In the genomic region with DNA sequence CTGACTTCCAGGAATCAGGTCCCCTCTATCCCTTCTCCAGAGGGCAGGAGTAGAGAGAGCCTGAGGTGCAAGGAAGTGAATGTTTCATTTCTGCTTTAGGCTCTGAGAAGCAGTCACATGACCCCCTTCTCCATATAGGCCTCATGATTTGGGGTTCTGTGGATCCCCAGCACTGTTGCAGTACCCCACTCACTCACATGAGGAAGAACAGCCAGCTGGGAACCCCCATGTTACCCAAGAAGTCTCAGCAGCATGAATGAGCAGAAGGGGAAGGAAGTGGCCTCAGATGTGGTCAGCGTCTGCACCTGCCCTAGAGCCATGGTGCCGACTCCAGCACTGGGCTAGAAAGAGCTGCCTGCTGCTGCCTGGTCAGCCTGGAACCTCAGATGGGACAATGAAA, we compare ENCODE assay signal across 9 mouse cellular contexts. TPM values are rescaled to one million over a fixed set of nuclear protein-coding genes. Genes with fewer than 3 reads are reported as not detected.
DNase-seq lines count a peak whose midpoint lies in the region; ATAC-seq lines count a peak whose summit lies in the region.
"Had no signal": no experiment of that assay in that cellular context is flagged by ENCODE, and none has a peak within 500 bp of the region (broad histone marks: within the 10 kb centered on the region; RNA-seq: fewer than 3 reads in every experiment).

No protein-coding gene starts in this region.

- no peak overlapping the region for H3K4me3 ChIP-seq in heart, embryonic 14.5 days (ENCODE audit: control insufficient read depth in 1 of 2, insufficient read depth in 1 of 2, low read depth in 1 of 2, low read length in 2 of 2)
- no peak overlapping the region for H3K4me3 ChIP-seq in lung, embryonic 15.5 days
- H3K4me3 ChIP-seq: neural tube, embryonic 12.5 days had no signal

- peaks cover 32 to 39% of the 10 kb centered on the region in 2 experiments for H3K4me1 ChIP-seq in heart, embryonic 14.5 days (ENCODE audit: control insufficient read depth in 2 of 2, insufficient read depth in 2 of 2, low read length in 2 of 2)
- peaks cover 54% of the 10 kb centered on the region for H3K4me1 ChIP-seq in lung, embryonic 15.5 days

- peaks cover 43% of the 10 kb centered on the region for H3K36me3 ChIP-seq in heart, embryonic 14.5 days (ENCODE audit: control insufficient read depth, insufficient read depth, low read length)
- H3K36me3 ChIP-seq in lung, embryonic 15.5 days: peaks cover 25% of the 10 kb centered on the region

- H3K4me2 ChIP-seq in heart, embryonic 14.5 days (ENCODE audit: low read length): no peak overlapping the region
- H3K4me2 ChIP-seq in lung, embryonic 15.5 days: no peak overlapping the region

- H3K9ac ChIP-seq in heart, embryonic 14.5 days (ENCODE audit: low read length): peak overlapping the region; percentile 3; the same call in 1 of the 2 replicates
- H3K9ac ChIP-seq in lung, embryonic 15.5 days: 0 out of 2 replicates have a peak overlapping the region, but pooled peaks have one; percentile 13
- H3K9ac ChIP-seq: neural tube, embryonic 12.5 days had no signal

- H3K27ac ChIP-seq in heart, embryonic 14.5 days (replicated peaks in 1 of 2; ENCODE audit: control insufficient read depth in 1 of 2, insufficient read depth in 1 of 2, low read depth in 2 of 2, low read length in 2 of 2): no peak overlapping the region
- H3K27ac ChIP-seq in lung, embryonic 15.5 days: peak overlapping the region; percentile 76; the same call in 1 of the 2 replicates

- no peaks in the 10 kb centered on the region for H3K9me3 ChIP-seq in heart, embryonic 14.5 days (ENCODE audit: control insufficient read depth, low read length)
- no peaks in the 10 kb centered on the region for H3K9me3 ChIP-seq in lung, embryonic 15.5 days
- H3K9me3 ChIP-seq: neural tube, embryonic 12.5 days had no signal

- no peak for ATAC-seq in heart, embryonic 14.5 days (ENCODE audit: insufficient number of reproducible peaks, insufficient read depth, low FRiP score, low read depth)
- ATAC-seq in lung, embryonic 15.5 days (ENCODE audit: borderline replicate concordance, extremely low read depth, low FRiP score, low TSS enrichment): no peak

- 65% methylated on average over 2 of the region's 2 CpGs for WGBS in heart, embryonic 14.5 days
- WGBS in lung, embryonic 15.5 days: 75% methylated on average over 2 of the region's 2 CpGs

- H3K27me3 ChIP-seq in heart, embryonic 14.5 days (ENCODE audit: control insufficient read depth, insufficient read depth, low read length): no peaks in the 10 kb centered on the region
- no peaks in the 10 kb centered on the region for H3K27me3 ChIP-seq in lung, embryonic 15.5 days
- H3K27me3 ChIP-seq: neural tube, embryonic 12.5 days had no signal

- peak; percentile 56 to 68 for DNase-seq in lung, adult 18-20 months
- no peak for DNase-seq in lung, postnatal 10 days
- peak; percentile 87 to 88 for DNase-seq in spleen, postnatal 36 days (ENCODE audit: low spot score in 2 of 2)
- no peak for DNase-seq in right cerebral cortex, postnatal 36 days (ENCODE audit: low spot score in 2 of 2)
- DNase-seq in right cerebral cortex, adult 2 months (ENCODE audit: low spot score in 2 of 2): no peak
- no peak for DNase-seq in left cerebral cortex, adult 9 months (ENCODE audit: low spot score in 2 of 2)

RNA-seq across cellular contexts. Expression of a gene that starts 23.3 kb away (rescaled TPM):
- polyA plus RNA-seq in heart, embryonic 14.5 days (2014; fragmentation: Nextera tagmentation; extraction: Ambion mirVana): not detected in 2 replicates
- 1.9 TPM in 1 of 2 replicates, not detected in the other for polyA plus RNA-seq in lung, embryonic 15.5 days (2015; fragmentation: Nextera tagmentation; extraction: Ambion mirVana)
- polyA plus RNA-seq: neural tube, embryonic 12.5 days had no signal

RNA-seq across cellular contexts. Expression of a gene that starts 27.0 kb away (rescaled TPM):
- polyA plus RNA-seq in heart, embryonic 14.5 days (2014; fragmentation: Nextera tagmentation; extraction: Ambion mirVana): 20.1 and 21.1 TPM in 2 replicates
- 30.9 and 31.7 TPM in 2 replicates for polyA plus RNA-seq in lung, embryonic 15.5 days (2015; fragmentation: Nextera tagmentation; extraction: Ambion mirVana)

RNA-seq across cellular contexts. Expression of a gene that starts 34.1 kb away (rescaled TPM):
- 0.86 and 1.1 TPM in 2 replicates for polyA plus RNA-seq in heart, embryonic 14.5 days (2014; fragmentation: Nextera tagmentation; extraction: Ambion mirVana)
- polyA plus RNA-seq in lung, embryonic 15.5 days (2015; fragmentation: Nextera tagmentation; extraction: Ambion mirVana): 2.2 and 3.5 TPM in 2 replicates

RNA-seq across cellular contexts. Expression of a gene that starts 43.3 kb away (rescaled TPM):
- polyA plus RNA-seq in heart, embryonic 14.5 days (2014; fragmentation: Nextera tagmentation; extraction: Ambion mirVana): not detected in 2 replicates
- 0.98 and 1.8 TPM in 2 replicates for polyA plus RNA-seq in lung, embryonic 15.5 days (2015; fragmentation: Nextera tagmentation; extraction: Ambion mirVana)

RNA-seq across cellular contexts. Expression of a gene that starts 43.6 kb away (rescaled TPM):
- 20.0 and 20.7 TPM in 2 replicates for polyA plus RNA-seq in heart, embryonic 14.5 days (2014; fragmentation: Nextera tagmentation; extraction: Ambion mirVana)
- 45.3 and 46.7 TPM in 2 replicates for polyA plus RNA-seq in lung, embryonic 15.5 days (2015; fragmentation: Nextera tagmentation; extraction: Ambion mirVana)

Comparison
In these comparisons a context has a peak if more than half of its experiments do, and no peak if none do; other contexts are left out.
1. DNase-seq: peak in lung, adult 18-20 months (2 of 2) and spleen, postnatal 36 days (2 of 2); none in lung, postnatal 10 days (single experiment), right cerebral cortex, postnatal 36 days (0 of 2), right cerebral cortex, adult 2 months (0 of 2) and left cerebral cortex, adult 9 months (0 of 2).